Mouse (Mus musculus): ENCODE measurements around the gene Slc7a3. TPM values are rescaled to one million over a fixed set of nuclear protein-coding genes. Genes with fewer than 3 reads are reported as not detected.
"Not testable (repeated sequence)": the region's sequence is repeated elsewhere in the genome, so short reads cannot be mapped to it uniquely, and the experiment has no call there.

Gene Slc7a3
- polyA plus RNA-seq (2016; fragmentation: Nextera tagmentation; extraction: Ambion mirVana): 0.61 and 0.82 TPM in 2 replicates

GRCm38 (mm10) chrX:101085920-101086319, at the start of gene Slc7a3:
Slc7a3 (minus strand) TSS chrX:101086020.
- Histone ChIP-seq H3K36me3 (no peaks in the 10 kb centered on the region), H3K4me3 (peak within 1 kb of the TSS; percentile 32), H3K9me3 (no peaks in the 10 kb centered on the region), H3K27me3 (peaks cover 21% of the 10 kb centered on the region), H3K27ac (replicated peaks) (no peak within 1 kb of the TSS), H3K4me1 (no peaks in the 10 kb centered on the region), H3K4me2 (replicated peaks) (peak within 1 kb of the TSS; percentile 58), H3K9ac (replicated peaks) (no peak within 1 kb of the TSS)
- ATAC-seq (ENCODE audit: low FRiP score, low read depth): no peak
- 49% methylated on average over 11 of the region's 11 CpGs for WGBS

- WGBS: 40% methylated on average over 12 of the region's 12 CpGs
- Histone ChIP-seq H3K27me3 (0 out of 2 replicates have a peak, but pooled peaks cover 4% of the 10 kb centered on the region), H3K4me1 (no peaks in the 10 kb centered on the region), H3K27ac (replicated peaks) (no peak overlapping the region), H3K9me3 (no peaks in the 10 kb centered on the region), H3K9ac (replicated peaks) (no peak overlapping the region), H3K4me3 (no peak overlapping the region), H3K36me3 (no peaks in the 10 kb centered on the region), H3K4me2 (replicated peaks) (peak overlapping the region; percentile 27)
- no peak for ATAC-seq (ENCODE audit: low FRiP score, low read depth)
These were observed 46.4 kb upstream of the Slc7a3 start for GRCm38 (mm10) chrX:101131992-101132791.

GRCm38 (mm10) chrX:101131001-101131400, 45.2 kb upstream of the Slc7a3 start:
- H3K4me1 ChIP-seq: no peaks in the 10 kb centered on the region
- no peaks in the 10 kb centered on the region for H3K9me3 ChIP-seq
- H3K36me3 ChIP-seq: no peaks in the 10 kb centered on the region
- ATAC-seq (ENCODE audit: low FRiP score, low read depth): no peak
- no peak overlapping the region for H3K27ac ChIP-seq (replicated peaks)
- WGBS: 27% methylated on average over 7 of the region's 7 CpGs
- H3K4me3 ChIP-seq: no peak overlapping the region
- no peak overlapping the region for H3K4me2 ChIP-seq (replicated peaks)
- H3K9ac ChIP-seq (replicated peaks): no peak overlapping the region
- H3K27me3 ChIP-seq: 0 out of 2 replicates have a peak, but pooled peaks cover 4% of the 10 kb centered on the region

- Histone ChIP-seq H3K4me3 (no peak overlapping the region), H3K27me3 (no peaks in the 10 kb centered on the region), H3K4me2 (replicated peaks) (no peak overlapping the region), H3K9ac (replicated peaks) (no peak overlapping the region), H3K9me3 (no peaks in the 10 kb centered on the region), H3K36me3 (no peaks in the 10 kb centered on the region), H3K4me1 (no peaks in the 10 kb centered on the region), H3K27ac (replicated peaks) (no peak overlapping the region)
- no peak for ATAC-seq (ENCODE audit: low FRiP score, low read depth)
- WGBS: 94% methylated on average over 2 of the region's 2 CpGs
These were observed 42.7 kb upstream of the Slc7a3 start for GRCm38 (mm10) chrX:101128559-101128958.

- H3K9ac ChIP-seq (replicated peaks): no peak overlapping the region
These were observed 41.2 kb upstream of the Slc7a3 start for GRCm38 (mm10) chrX:101126977-101127376.

GRCm38 (mm10) chrX:101126474-101126955, 40.7 kb upstream of the Slc7a3 start:
- Histone ChIP-seq H3K9me3 (no peaks in the 10 kb centered on the region), H3K4me2 (replicated peaks) (no peak overlapping the region), H3K4me1 (no peaks in the 10 kb centered on the region), H3K27ac (replicated peaks) (no peak overlapping the region), H3K36me3 (no peaks in the 10 kb centered on the region), H3K9ac (replicated peaks) (no peak overlapping the region), H3K27me3 (no peaks in the 10 kb centered on the region), H3K4me3 (no peak overlapping the region)
- 78% methylated on average over 7 of the region's 7 CpGs for WGBS
- no peak for ATAC-seq (ENCODE audit: low FRiP score, low read depth)

More at GRCm38 (mm10) chrX:101126977-101127376, 41.2 kb upstream of the Slc7a3 start:
- 76% methylated on average over 2 of the region's 2 CpGs for WGBS
- H3K27me3 ChIP-seq: no peaks in the 10 kb centered on the region
- no peak overlapping the region for H3K4me3 ChIP-seq
- no peaks in the 10 kb centered on the region for H3K36me3 ChIP-seq
- H3K27ac ChIP-seq (replicated peaks): no peak overlapping the region
- no peak for ATAC-seq (ENCODE audit: low FRiP score, low read depth)
- H3K9me3 ChIP-seq: no peaks in the 10 kb centered on the region
- H3K4me2 ChIP-seq (replicated peaks): no peak overlapping the region
- H3K4me1 ChIP-seq: no peaks in the 10 kb centered on the region

DNA sequence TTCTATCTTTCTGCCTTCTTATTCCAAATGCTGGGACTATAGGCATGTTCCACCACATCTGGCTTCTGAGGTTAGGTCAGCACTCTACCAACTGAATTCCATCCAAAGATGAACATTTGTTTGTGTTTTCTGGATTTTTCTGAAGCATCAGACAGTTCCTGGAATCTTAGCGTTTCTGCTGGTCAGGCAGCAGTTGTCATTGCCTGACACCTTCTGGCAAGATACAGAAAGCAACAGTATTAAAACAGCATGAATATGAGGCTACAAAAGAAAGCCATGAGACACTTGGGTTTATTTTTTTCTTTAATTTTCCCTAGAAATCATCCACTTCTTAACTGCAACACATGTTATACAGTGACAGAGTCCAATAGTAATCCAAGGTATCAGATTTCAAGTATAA, 34.7 kb upstream of the Slc7a3 start:
- no peak overlapping the region for H3K4me2 ChIP-seq (replicated peaks)
- H3K9me3 ChIP-seq: no peaks in the 10 kb centered on the region
- H3K27me3 ChIP-seq: no peaks in the 10 kb centered on the region
- no peaks in the 10 kb centered on the region for H3K4me1 ChIP-seq
- no peak for ATAC-seq (ENCODE audit: low FRiP score, low read depth)
- WGBS: 72% methylated on average over 1 of the region's 1 CpGs
- no peaks in the 10 kb centered on the region for H3K36me3 ChIP-seq
- no peak overlapping the region for H3K27ac ChIP-seq (replicated peaks)
- H3K9ac ChIP-seq (replicated peaks): no peak overlapping the region
- no peak overlapping the region for H3K4me3 ChIP-seq

GRCm38 (mm10) chrX:101085211-101085610, 609 bp downstream of the Slc7a3 start:
- Histone ChIP-seq H3K4me3 (peak overlapping the region; percentile 32), H3K27me3 (peaks cover 21% of the 10 kb centered on the region), H3K4me2 (replicated peaks) (peak overlapping the region; percentile 58)
- 23% methylated on average over 8 of the region's 9 CpGs for WGBS
- H3K9ac ChIP-seq (replicated peaks); H3K9me3 ChIP-seq; ATAC-seq (ENCODE audit: low FRiP score, low read depth); H3K36me3 ChIP-seq; H3K4me1 ChIP-seq; H3K27ac ChIP-seq (replicated peaks): not testable (repeated sequence)

DNA sequence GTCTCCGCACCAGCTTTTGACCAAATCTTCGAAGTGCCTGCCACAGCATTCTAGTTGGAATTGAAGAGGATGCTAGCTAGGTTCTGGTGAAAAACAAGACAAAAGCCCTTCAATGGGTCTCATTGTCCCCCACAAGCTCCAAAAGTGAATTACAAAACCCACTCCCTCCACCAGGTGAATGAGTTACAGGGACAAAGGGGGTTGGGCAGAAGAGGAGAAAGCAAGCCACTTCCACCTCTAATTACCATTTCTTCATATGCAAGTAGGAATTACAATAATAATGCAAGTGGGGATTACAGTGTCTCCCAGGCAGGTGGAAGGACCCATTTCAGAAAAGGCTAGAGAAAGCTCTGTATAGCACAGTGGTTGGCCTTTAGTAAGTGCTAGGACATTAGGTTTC, 1.6 kb downstream of the Slc7a3 start:
- Histone ChIP-seq H3K4me1 (no peaks in the 10 kb centered on the region), H3K4me2 (replicated peaks) (peak overlapping the region; percentile 58; the same call in 1 of the 2 replicates), H3K27ac (replicated peaks) (no peak overlapping the region), H3K27me3 (peaks cover 21% of the 10 kb centered on the region), H3K9ac (replicated peaks) (no peak overlapping the region), H3K36me3 (no peaks in the 10 kb centered on the region), H3K9me3 (no peaks in the 10 kb centered on the region), H3K4me3 (no peak overlapping the region)
- 42% methylated on average over 2 of the region's 2 CpGs for WGBS
- no peak for ATAC-seq (ENCODE audit: low FRiP score, low read depth)

DNA sequence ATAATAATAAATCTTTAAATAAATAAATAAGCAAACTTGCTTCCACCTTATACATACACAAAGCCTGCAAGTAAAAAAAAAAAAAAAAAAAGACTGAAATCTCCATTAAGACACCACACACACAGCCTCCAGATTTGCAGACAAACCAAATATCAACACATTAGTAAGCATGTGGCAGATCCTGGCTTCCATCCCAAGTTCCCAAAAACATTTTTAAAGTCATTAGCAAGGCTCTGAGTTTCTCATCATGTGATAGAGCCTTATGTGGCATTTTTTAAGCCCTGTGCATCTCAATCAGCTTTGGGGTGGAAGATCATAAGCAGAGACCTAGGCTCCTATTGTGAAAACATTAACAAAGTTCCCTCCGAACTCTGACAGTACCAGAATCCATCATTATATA, 20.6 kb downstream of the Slc7a3 start:
- 97% methylated on average over 1 of the region's 1 CpGs for WGBS
- H3K4me2 ChIP-seq (replicated peaks): no peak overlapping the region

GRCm38 (mm10) chrX:101063503-101063902, 22.3 kb downstream of the Slc7a3 start:
- H3K27ac ChIP-seq (replicated peaks): no peak overlapping the region
- H3K27me3 ChIP-seq: no peaks in the 10 kb centered on the region
- no peak for ATAC-seq (ENCODE audit: low FRiP score, low read depth)
- no peak overlapping the region for H3K4me2 ChIP-seq (replicated peaks)
- no peaks in the 10 kb centered on the region for H3K9me3 ChIP-seq
- H3K4me3 ChIP-seq: no peak overlapping the region
- H3K4me1 ChIP-seq: no peaks in the 10 kb centered on the region
- H3K9ac ChIP-seq (replicated peaks): no peak overlapping the region
- no peaks in the 10 kb centered on the region for H3K36me3 ChIP-seq
- WGBS: 67% methylated on average over 2 of the region's 2 CpGs

More for the DNA sequence above, 20.6 kb downstream of the Slc7a3 start:
- Histone ChIP-seq H3K9me3 (no peaks in the 10 kb centered on the region), H3K27me3 (no peaks in the 10 kb centered on the region), H3K4me3 (no peak overlapping the region), H3K36me3 (no peaks in the 10 kb centered on the region), H3K27ac (replicated peaks) (no peak overlapping the region), H3K4me1 (no peaks in the 10 kb centered on the region), H3K9ac (replicated peaks) (no peak overlapping the region)
- no peak for ATAC-seq (ENCODE audit: low FRiP score, low read depth)

DNA sequence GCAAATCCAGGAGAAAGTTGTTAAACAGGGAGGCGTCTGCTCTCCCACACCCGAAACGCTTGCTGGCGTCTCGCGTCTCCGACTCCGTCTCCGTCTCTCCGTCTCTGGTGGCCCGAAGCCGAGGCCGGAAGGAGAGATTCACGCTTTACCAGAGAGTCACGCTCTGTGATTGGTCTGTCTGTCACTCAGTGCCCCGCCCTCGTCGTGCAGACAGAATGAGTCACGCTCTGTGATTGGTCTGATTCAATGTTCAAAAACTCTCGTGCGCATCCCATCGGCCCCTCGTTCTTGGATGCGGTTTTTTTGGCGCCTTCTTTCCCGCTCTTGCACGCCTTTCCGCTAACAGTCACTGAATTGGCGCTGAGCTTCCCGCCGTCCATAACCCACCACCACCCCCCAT, 26.3 kb downstream of the Slc7a3 start, which contains the start of gene Tex11:
Gene Tex11 (minus strand): TSS at position 127 of the 400 bp plus-strand sequence.
- no peaks in the 10 kb centered on the region for H3K9me3 ChIP-seq
- H3K4me1 ChIP-seq: no peaks in the 10 kb centered on the region
- H3K27me3 ChIP-seq: no peaks in the 10 kb centered on the region; the same call in 1 of the 2 replicates
- no peak within 1 kb of the TSS for H3K9ac ChIP-seq (replicated peaks)
- no peak within 1 kb of the TSS for H3K4me3 ChIP-seq
- no peaks in the 10 kb centered on the region for H3K36me3 ChIP-seq
- 89% methylated on average over 31 of the region's 31 CpGs for WGBS
- H3K4me2 ChIP-seq (replicated peaks): no peak within 1 kb of the TSS
- ATAC-seq (ENCODE audit: low FRiP score, low read depth): no peak
- no peak within 1 kb of the TSS for H3K27ac ChIP-seq (replicated peaks)

All from midbrain, embryonic 12.5 days (tissue).